Mouse (Mus musculus): ENCODE results near the gene Fam167b. TPM values are rescaled to one million over a fixed set of nuclear protein-coding genes. Genes with fewer than 3 reads are reported as not detected.

The Fam167b gene
- total and polyA plus RNA-seq, 3 experiments, result 1.1 to 1.2 TPM; not detected in 1

- Histone ChIP-seq H3K4me3 (replicated peaks in 1 of 3; ENCODE audit: low read depth in 2 of 3, low read length in 2 of 3, poor library complexity in 1 of 3) (peak overlapping the region; percentile 63 to 69 (median 69)), H3K9me3 (replicated peaks; ENCODE audit: low read length) (no peaks in the 10 kb centered on the region), H3K9ac (ENCODE audit: insufficient read depth, low read depth) (peak overlapping the region; percentile 85), H3K27me3 (replicated peaks) (no peaks in the 10 kb centered on the region), H3K4me2 (ENCODE audit: insufficient read depth, low read depth, poor library complexity, severe bottlenecking) (peak overlapping the region; percentile 95), H3K79me2 (replicated peaks; ENCODE audit: control insufficient read depth, extremely low read depth, insufficient read depth, poor library complexity, severe bottlenecking) (no peaks in the 10 kb centered on the region; the same call in 1 of the 2 replicates), H3K27ac (ENCODE audit: insufficient read depth, low read depth) (peak overlapping the region; percentile 83), H3K4me1 (ENCODE audit: control insufficient read depth in 1 of 2, insufficient read depth in 2 of 2) (peaks cover 6 to 34% of the 10 kb centered on the region in 2 experiments), H3K36me3 (replicated peaks in 1 of 2; ENCODE audit: control insufficient read depth in 1 of 2, insufficient read depth in 1 of 2, low read length in 1 of 2) (peaks cover 4 to 21% of the 10 kb centered on the region in 2 experiments)
- TF ChIP-seq JUND (conservative IDR thresholded peaks at IDR 0.05; ENCODE audit: low read depth, low read length) (no peak), MAZ (IDR thresholded peaks at IDR 0.05; ENCODE audit: low read depth, low read length) (peak; percentile 74; the same call in 1 of the 2 replicates), MEF2A (IDR thresholded peaks at IDR 0.05; ENCODE audit: borderline replicate concordance, low read depth, low read length) (no peak), CHD1 (IDR thresholded peaks at IDR 0.05; ENCODE audit: low read depth, low read length) (peak; percentile 75; the same call in 1 of the 2 replicates), GABPA (IDR thresholded peaks at IDR 0.05; ENCODE audit: insufficient replicate concordance, low read depth, low read length) (no peak), EP300 (IDR thresholded peaks at IDR 0.05; ENCODE audit: low read length) (no peak; the same call in 1 of the 2 replicates), POLR2AphosphoS2 (IDR thresholded peaks at IDR 0.05; ENCODE audit: low read depth, low read length) (no peak), USF2 (conservative IDR thresholded peaks at IDR 0.05; ENCODE audit: low read depth, low read length) (no peak), RAD21 (IDR thresholded peaks at IDR 0.05; ENCODE audit: low read depth, low read length) (no peak; the same call in 1 of the 2 replicates), NRF1 (IDR thresholded peaks at IDR 0.05; ENCODE audit: low read depth, low read length) (no peak), SIN3A (IDR thresholded peaks at IDR 0.05; ENCODE audit: low read length) (peak; percentile 41; the same call in 1 of the 2 replicates), MXI1 (IDR thresholded peaks at IDR 0.05; ENCODE audit: low read depth, low read length) (no peak; the same call in 1 of the 2 replicates), MYC (IDR thresholded peaks at IDR 0.05; ENCODE audit: low read depth, low read length) (0 out of 2 replicates have a peak, but pooled peaks have one; percentile 14), POLR2A (IDR thresholded peaks at IDR 0.05; ENCODE audit: low read depth, low read length) (peak; percentile 55), IRF4 (IDR thresholded peaks at IDR 0.05; ENCODE audit: low read depth, low read length) (peak; percentile 3; the same call in 1 of the 2 replicates), PAX5 (IDR thresholded peaks at IDR 0.05; ENCODE audit: low read length) (no peak), TBP (conservative IDR thresholded peaks at IDR 0.05; ENCODE audit: low read depth, low read length) (no peak), ZMIZ1 (IDR thresholded peaks at IDR 0.05; ENCODE audit: low read depth, low read length) (peak; percentile 50; the same call in 1 of the 2 replicates), ELF1 (IDR thresholded peaks at IDR 0.05; ENCODE audit: low read depth, low read length) (peak; percentile 41; the same call in 1 of the 2 replicates), ZNF384 (IDR thresholded peaks at IDR 0.05; ENCODE audit: low read depth, low read length) (no peak), E2F4 (IDR thresholded peaks at IDR 0.05; ENCODE audit: insufficient replicate concordance, low read depth, low read length) (0 out of 2 replicates have a peak, but pooled peaks have one; percentile 27), ZC3H11A (IDR thresholded peaks at IDR 0.05; ENCODE audit: low read depth, low read length) (no peak), ETS1 (conservative IDR thresholded peaks at IDR 0.05; ENCODE audit: low read depth, low read length) (no peak; the same call in 1 of the 2 replicates), NELFE (IDR thresholded peaks at IDR 0.05; ENCODE audit: low read depth, low read length) (0 out of 2 replicates have a peak, but pooled peaks have one; percentile 33), UBTF (IDR thresholded peaks at IDR 0.05; ENCODE audit: low read depth, low read length) (peak; percentile 53; the same call in 1 of the 2 replicates), HCFC1 (IDR thresholded peaks at IDR 0.05; ENCODE audit: low read depth, low read length) (peak; percentile 25; the same call in 1 of the 2 replicates), MAX (IDR thresholded peaks at IDR 0.05; ENCODE audit: low read length) (0 out of 2 replicates have a peak, but pooled peaks have one; percentile 23), CHD2 (IDR thresholded peaks at IDR 0.05; ENCODE audit: low read length) (no peak; the same call in 1 of the 2 replicates), TCF12 (IDR thresholded peaks at IDR 0.05; ENCODE audit: low read depth, low read length) (peak; percentile 42; the same call in 1 of the 2 replicates), SMC3 (IDR thresholded peaks at IDR 0.05; ENCODE audit: low read depth, low read length) (no peak), RCOR1 (conservative IDR thresholded peaks at IDR 0.05; ENCODE audit: low read depth, low read length) (peak; percentile 75; the same call in 1 of the 2 replicates)
- DNase-seq (ENCODE audit: extremely low read depth), result peak; percentile 62
- dilution Hi-C loops (cut with MboI; ENCODE audit: extremely low pct_ligation_motif_present, extremely low pct_unique_long_range_greater_than_20kb, low sequenced_read_pairs), result no loop called here
- in situ Hi-C loops (cut with MboI; ENCODE audit: low pct_ligation_motif_present, low pct_unique_long_range_greater_than_20kb, low sequenced_read_pairs), result no loop called here
Observed at GRCm38 (mm10) chr4:129558321-129558955, 19.9 kb downstream of the Fam167b start.
